Mouse (Mus musculus) NIH3T3 (cell line): ENCODE results near the gene Tymp.

Experiments
- DNase-seq: peaks from one replicate; pipeline ENCODE4 v3.0.0-alpha.2; 2012; ENCODE audit warnings: low read depth

The Tymp gene

GRCm38 (mm10) chr15:89376957-89377356 is at the start of gene Tymp:
Gene Tymp (minus strand): TSS chr15:89377039.
- DNase-seq, result no peak

DNA sequence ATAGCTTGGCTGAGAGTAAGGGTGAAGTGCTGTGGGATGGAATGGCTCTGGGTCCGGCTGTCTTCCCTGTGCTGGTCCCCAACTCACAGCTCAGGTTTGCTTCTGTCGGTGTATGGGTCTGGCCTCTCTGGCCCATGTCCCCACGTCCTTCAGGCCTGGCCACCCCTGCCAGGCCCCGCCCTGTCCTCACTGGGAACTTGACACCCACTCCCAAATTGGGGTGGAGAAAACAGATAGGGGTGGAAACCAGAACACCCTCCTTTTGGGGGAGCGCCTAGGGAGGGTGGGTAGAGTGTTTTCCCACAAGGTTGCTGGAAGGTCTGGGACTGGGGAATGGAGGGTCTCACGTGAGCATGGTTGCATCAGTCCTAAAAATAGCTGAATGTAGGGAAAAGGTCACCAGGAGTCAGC is 48.9 kb upstream of the Tymp start, which contains the start of gene Cpt1b:
Gene Cpt1b (minus strand): TSS at position 153 of the 411 bp plus-strand sequence.
- DNase-seq, result no peak

DNA sequence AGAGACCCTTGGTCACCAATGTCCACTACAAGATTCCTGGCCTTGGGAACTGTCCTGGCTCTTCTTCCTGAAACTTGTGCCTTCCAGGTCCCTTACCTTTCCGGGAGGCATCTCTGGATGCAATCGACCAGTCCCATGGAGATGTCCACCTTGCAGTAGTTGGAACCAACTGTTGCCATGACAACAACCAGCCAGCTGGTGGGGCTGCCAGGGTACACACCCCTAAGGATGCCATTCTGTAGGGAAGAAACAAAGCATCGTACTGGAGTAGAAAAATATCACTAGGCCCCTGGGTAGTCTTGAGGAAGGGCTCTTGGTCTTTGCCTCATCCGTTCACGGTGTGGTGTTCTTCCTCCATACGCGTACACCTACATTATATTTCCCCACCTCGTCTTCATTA is 47.8 kb upstream of the Tymp start:
- DNase-seq, result no peak

GRCm38 (mm10) chr15:89421938-89422337 is 45.1 kb upstream of the Tymp start:
- no peak for DNase-seq

- no peak for DNase-seq
Measured at GRCm38 (mm10) chr15:89415282-89415681, 38.4 kb upstream of the Tymp start.

- no peak for DNase-seq
Measured at GRCm38 (mm10) chr15:89410118-89410517, 33.3 kb upstream of the Tymp start, which contains the start of gene Syce3. Gene Syce3 (minus strand): TSS chr15:89410503.

DNA sequence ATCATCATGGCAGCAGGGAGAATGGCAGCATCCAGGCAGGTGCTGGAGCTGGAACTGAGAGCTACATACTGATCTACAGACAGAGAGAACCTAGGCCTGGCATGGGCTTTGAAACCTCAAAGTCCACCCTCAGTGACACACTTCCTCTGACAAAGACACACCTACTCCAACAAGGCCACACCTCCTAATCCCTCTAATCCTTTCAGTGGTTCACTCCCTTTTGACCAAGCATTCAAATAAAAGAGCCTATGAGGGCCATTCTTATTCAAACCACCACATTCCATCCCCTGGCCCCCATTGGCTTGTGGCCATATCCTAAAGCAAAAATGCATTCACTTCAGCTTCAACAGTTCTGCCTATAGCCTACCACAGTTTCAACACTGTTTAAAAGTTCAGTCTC is 29.9 kb upstream of the Tymp start:
- DNase-seq, result no peak

- DNase-seq, result no peak
Measured at GRCm38 (mm10) chr15:89404831-89405623, 28.2 kb upstream of the Tymp start.

DNA sequence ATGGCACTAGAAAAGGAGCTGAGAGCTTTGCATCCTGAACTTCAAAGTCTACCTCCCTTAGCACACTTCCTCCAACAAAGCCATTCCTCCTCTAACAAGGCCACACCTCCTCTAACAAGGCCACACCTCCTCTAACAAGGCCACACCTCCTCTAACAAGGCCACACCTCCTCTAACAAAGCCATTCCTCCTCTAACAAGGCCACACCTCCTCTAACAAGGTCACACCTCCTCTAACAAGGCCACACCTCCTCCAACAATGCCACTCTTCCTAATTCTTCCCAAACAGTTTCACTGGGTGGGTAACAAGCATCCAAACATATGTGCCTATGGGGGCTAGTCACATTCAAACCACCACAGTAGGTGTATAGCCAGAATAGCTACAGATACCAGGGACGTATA is 25.6 kb upstream of the Tymp start:
- no peak for DNase-seq

DNA sequence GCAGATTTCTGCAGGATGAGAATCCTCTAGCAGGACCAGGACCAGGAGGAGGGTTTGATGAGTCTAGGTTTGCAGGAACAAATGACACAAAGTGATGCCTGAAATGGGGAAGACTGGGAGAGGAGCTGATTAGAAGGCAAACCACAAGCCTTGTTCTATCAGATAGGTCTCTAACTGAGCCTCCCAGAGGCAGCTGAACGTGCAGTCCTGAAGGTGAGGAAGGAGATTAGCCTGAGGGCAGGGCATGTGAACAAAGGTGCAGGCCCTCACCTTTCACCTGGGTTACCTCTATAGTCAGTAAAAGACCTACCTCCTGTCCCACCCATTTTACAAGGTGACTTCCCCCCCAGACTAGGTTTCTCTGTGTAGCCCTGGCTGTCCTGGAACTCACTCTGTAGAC is 22.9 kb upstream of the Tymp start:
- no peak for DNase-seq

DNA sequence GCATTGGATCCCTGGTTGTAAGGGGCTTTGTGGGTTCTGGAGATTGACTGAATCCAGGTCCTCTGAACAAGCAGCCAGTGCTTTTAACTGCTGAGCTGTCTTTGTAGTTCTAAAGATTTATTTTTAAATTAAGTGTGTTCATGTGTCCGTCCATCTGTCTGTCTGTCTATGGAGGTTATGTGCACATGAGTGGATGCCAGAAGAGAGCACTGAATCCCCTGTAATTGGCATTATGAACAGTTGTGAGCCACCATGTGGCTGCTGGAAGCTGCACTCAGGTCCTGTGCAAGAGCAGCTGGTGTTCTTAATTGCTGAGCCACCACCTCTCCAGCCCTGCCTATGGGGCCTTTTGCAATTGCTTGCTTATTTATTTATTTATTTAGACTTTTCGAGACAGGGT is 21.3 kb upstream of the Tymp start:
- no peak for DNase-seq

GRCm38 (mm10) chr15:89396883-89397282 is 20.0 kb upstream of the Tymp start:
- no peak for DNase-seq

- no peak for DNase-seq
Measured at GRCm38 (mm10) chr15:89390081-89390480, 13.2 kb upstream of the Tymp start.

- DNase-seq, result no peak
Measured at GRCm38 (mm10) chr15:89387127-89387526, 10.3 kb upstream of the Tymp start.

DNA sequence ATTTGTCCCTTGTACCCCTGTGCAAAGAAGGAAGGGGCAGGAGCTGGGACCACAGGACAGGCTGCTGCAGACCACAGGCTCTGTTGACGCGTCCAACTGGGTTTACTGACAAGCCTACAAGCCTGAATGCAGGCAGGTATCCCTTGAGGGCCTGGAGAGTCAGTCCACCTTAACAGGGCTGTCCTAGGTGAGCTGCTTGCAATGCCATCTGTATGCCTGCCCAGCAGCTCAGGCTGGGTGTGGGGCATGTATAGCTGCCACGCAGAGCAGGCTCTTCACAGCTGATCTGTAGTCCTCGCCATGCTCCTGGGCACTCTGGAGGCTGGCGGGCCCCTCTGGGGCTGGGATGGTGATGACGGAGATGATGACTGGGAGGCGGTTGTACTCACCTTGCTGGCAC is 7.8 kb upstream of the Tymp start, which contains the start of gene Klhdc7b:
Gene Klhdc7b (plus strand): TSS at position 301 of the 400 bp plus-strand sequence.
- DNase-seq, result no peak

GRCm38 (mm10) chr15:89379429-89379828 is 2.6 kb upstream of the Tymp start:
- DNase-seq, result no peak

- DNase-seq, result no peak
Measured at GRCm38 (mm10) chr15:89378831-89379401, 2.1 kb upstream of the Tymp start, which contains the start of gene Odf3b. Gene Odf3b (minus strand): TSS chr15:89379282.

DNA sequence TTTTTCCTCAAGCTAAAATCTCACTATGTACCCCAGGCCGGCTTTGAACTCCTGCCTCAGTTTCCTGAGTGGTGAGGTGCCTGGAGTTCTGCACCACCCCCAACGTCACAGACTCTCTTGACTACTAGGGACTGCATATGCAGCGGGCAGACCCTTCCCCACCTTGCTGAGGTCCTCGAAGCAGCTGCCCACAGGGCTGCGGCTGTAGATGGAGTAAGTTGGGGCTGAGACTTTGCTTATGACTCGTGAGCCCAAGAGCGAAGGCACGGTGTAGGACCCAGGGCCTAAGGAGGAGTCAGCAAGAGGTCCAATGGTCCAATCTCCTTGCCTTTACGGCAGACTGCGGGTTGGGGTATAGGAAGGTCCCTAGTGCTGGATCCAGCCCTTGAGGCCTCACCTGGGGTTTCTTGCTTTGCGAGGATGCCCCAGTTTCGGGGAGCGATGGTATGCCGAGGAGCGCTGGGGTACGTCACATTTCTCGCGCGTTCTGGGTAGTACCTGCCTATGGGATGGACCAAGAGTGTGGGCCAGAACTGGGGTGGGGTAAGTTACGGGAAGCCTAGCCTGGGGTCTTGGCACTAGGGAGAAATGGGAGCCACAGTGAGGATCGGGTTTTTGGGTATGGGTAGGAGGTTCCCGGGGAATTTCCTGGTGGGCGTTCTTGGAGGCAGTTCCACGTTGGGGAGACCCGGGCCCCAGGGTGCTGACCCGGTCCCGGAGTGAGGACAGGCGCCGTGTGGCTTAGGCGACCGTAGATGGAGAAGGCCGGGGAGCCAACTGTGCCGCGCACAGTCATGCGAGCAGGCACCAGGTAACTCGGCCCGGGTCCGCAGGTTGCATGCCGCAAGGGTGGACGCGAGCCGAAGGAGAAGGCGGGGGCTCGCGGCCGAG is 1.3 kb upstream of the Tymp start:
- DNase-seq, result no peak

GRCm38 (mm10) chr15:89377362-89377761 is 523 bp upstream of the Tymp start:
- DNase-seq, result no peak

GRCm38 (mm10) chr15:89376040-89376439 is 799 bp downstream of the Tymp start:
- DNase-seq, result no peak

DNA sequence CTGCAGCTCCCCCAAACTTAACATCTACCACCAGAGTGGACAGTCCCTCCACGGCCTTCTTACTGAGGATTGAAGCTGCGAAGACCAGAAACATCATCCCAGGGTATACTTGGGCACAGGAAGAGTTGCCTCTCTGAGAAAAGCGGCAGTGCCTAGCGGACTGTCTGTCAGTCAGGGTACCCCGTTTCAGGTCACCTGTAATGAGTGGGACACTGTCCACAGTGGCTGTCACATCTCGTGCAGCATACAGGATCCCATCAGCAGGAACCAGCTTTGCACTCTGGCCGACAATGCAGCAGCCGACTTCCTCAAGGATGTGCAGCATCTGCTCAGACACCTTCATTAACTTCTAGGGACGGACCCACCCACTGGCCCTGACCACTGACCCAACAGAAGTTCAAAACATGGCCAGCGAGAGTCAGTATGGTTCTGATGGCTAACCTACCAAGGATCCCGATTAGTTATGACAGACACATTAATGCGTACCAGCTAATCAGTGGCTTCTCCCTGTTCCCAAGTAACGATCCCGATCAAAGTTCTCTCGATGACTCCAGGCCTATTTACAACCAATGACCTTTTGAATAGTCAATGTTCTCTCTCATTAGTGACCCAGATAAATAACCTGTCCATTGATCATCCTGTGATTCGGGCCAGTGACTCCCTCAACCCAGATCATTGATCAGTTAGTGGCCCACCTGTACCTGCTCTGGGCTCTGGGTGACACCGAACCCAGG is 1.9 kb downstream of the Tymp start:
- no peak for DNase-seq

- DNase-seq, result no peak
Measured at GRCm38 (mm10) chr15:89374340-89374739, 2.5 kb downstream of the Tymp start.
